Mouse (Mus musculus) gastrocnemius, adult 18-20 months (tissue): ENCODE data around the gene Mob1a. TPM values are rescaled to one million over a fixed set of nuclear protein-coding genes. Genes with fewer than 3 reads are reported as not detected.

Experiments
- DNase-seq: peaks from one replicate; pipeline ENCODE4 v3.0.0; 2021; ENCODE audit warnings: low spot score
- total RNA-seq, 2 experiments: library from RNA; stranded (reverse); gene quantifications; 2 replicates each; pipeline ENCODE4 v1.2.3; 2021

Mob1a gene
- total RNA-seq, 2 experiments from 2014 or later = 8.0 to 12.4 TPM

GRCm38 (mm10) chr6:83381510-83382491 is 56.0 kb downstream of the Mob1a start:
- DNase-seq = peak; percentile 71

- no peak for DNase-seq
Measured at GRCm38 (mm10) chr6:83385569-83386090, 59.8 kb downstream of the Mob1a start.

GRCm38 (mm10) chr6:83392166-83392780 is 66.5 kb downstream of the Mob1a start:
- no peak for DNase-seq

Other genes with a start within 250 kb of the Mob1a start
- 1 to 10 TPM; 9.1 to 9.3 TPM for gene Pcgf1, start 248.1 kb upstream of the Mob1a start, total RNA-seq
- under 1 TPM; 0.28 to 0.39 TPM for gene Lbx2, start 239.6 kb upstream of the Mob1a start, total RNA-seq
- under 1 TPM; 0.90 to 0.94 TPM for gene Ccdc142, start 224.4 kb upstream of the Mob1a start, total RNA-seq
- gene Gm42688, start 224.4 kb upstream of the Mob1a start, total RNA-seq = under 1 TPM; 0.53 to 0.76 TPM
- gene Mrpl53, start 217.0 kb upstream of the Mob1a start, total RNA-seq = 100 to 1,000 TPM; 102 TPM
- gene Mogs, start 210.5 kb upstream of the Mob1a start, total RNA-seq = 1 to 10 TPM; 6.2 to 6.5 TPM
- gene Wbp1, start 204.5 kb upstream of the Mob1a start, total RNA-seq = 10 to 100 TPM; 46.4 to 46.7 TPM
- 10 to 100 TPM; 15.6 to 15.7 TPM for gene Ino80b, start 200.6 kb upstream of the Mob1a start, total RNA-seq
- gene Rtkn, start 190.6 kb upstream of the Mob1a start, total RNA-seq = 10 to 100 TPM in 1 of 2 experiments, 1 to 10 TPM in 1; 9.3 to 11.7 TPM
- 1 to 10 TPM; 1.2 to 1.9 TPM for gene Wdr54, start 169.6 kb upstream of the Mob1a start, total RNA-seq
- gene 1700003E16Rik, start 169.6 kb upstream of the Mob1a start, total RNA-seq = under 1 TPM in 1 of 2 experiments, not detected in 1; 0.14 TPM
- gene Dctn1, start 160.1 kb upstream of the Mob1a start, total RNA-seq = 100 to 1,000 TPM; 124 to 133 TPM
- not detected for gene Slc4a5, start 106.2 kb upstream of the Mob1a start, total RNA-seq
- gene Mthfd2, start 108 bp upstream of the Mob1a start, total RNA-seq = 1 to 10 TPM; 3.0 to 3.2 TPM
- gene Bola3, start 23.1 kb downstream of the Mob1a start, total RNA-seq = 100 to 1,000 TPM; 249 to 275 TPM
- 10 to 100 TPM; 10.9 to 13.4 TPM for gene Tet3, start 133.1 kb downstream of the Mob1a start, total RNA-seq
- gene Dguok, start 181.0 kb downstream of the Mob1a start, total RNA-seq = 10 to 100 TPM; 17.4 to 20.6 TPM
- gene Actg2, start 210.2 kb downstream of the Mob1a start, total RNA-seq = 1 to 10 TPM in 1 of 2 experiments, under 1 TPM in 1; 0.40 to 1.6 TPM
- gene Stambp, start 246.7 kb downstream of the Mob1a start, total RNA-seq = 1 to 10 TPM; 6.2 to 6.8 TPM